Mouse (Mus musculus) heart, embryonic 11.5 days (tissue): ENCODE measurements at regions not wholly inside any gene's neighbourhood (a gene's known extent, or its start where the extent isn't known, plus 50 kb on each side); places are given as distances from the start of the nearest gene placed in this dataset.
"Not testable (repeated sequence)": the region's sequence is repeated elsewhere in the genome, so short reads cannot be mapped to it uniquely, and the experiment has no call there.

Experiments
- ATAC-seq: fragments of 200-750 bp; cut with Nextera tagmentation; replicated peaks from 2 replicates; pipeline ENCODE4 v1.8.0; 2017; ENCODE audit warnings: moderate library complexity; ENCODE audit not compliant: insufficient number of reproducible peaks, low FRiP score, low TSS enrichment
- H3K27ac ChIP-seq: fragments of 300-500 bp; sonication (generic); 2 replicates; pipeline ENCODE4 v1.5.1; 2014; ENCODE audit warnings: mild to moderate bottlenecking, low read depth, low read length
- H3K27me3 ChIP-seq: fragments of 300-500 bp; sonication (generic); 2 replicates; pipeline ENCODE4 v1.6.1; 2014; ENCODE audit warnings: mild to moderate bottlenecking, low read length, mixed read lengths; ENCODE audit not compliant: control insufficient read depth, insufficient read depth
- H3K36me3 ChIP-seq: fragments of 300-500 bp; sonication (generic); 2 replicates; pipeline ENCODE4 v1.6.1; 2014; ENCODE audit warnings: mild to moderate bottlenecking, low read length, moderate library complexity, mixed read lengths; ENCODE audit not compliant: control insufficient read depth, insufficient read depth
- H3K4me1 ChIP-seq: fragments of 300-500 bp; sonication (generic); 2 replicates; pipeline ENCODE4 v1.6.1; 2014; ENCODE audit warnings: low read length; ENCODE audit not compliant: control insufficient read depth, insufficient read depth
- H3K4me2 ChIP-seq: fragments of 300-500 bp; sonication (generic); 2 replicates; pipeline ENCODE4 v1.6.1; 2014; ENCODE audit warnings: mild to moderate bottlenecking, moderate library complexity
- H3K4me3 ChIP-seq: fragments of 300-500 bp; sonication (generic); 2 replicates; pipeline ENCODE4 v1.5.1; 2014; ENCODE audit warnings: low read depth, low read length
- H3K9ac ChIP-seq: fragments of 300-500 bp; sonication (generic); 2 replicates; pipeline ENCODE4 v1.6.1; 2014; ENCODE audit warnings: mild to moderate bottlenecking, low read depth, low read length, moderate library complexity
- H3K9me3 ChIP-seq: fragments of 300-500 bp; sonication (generic); replicated peaks from 2 replicates; pipeline ENCODE4 v1.6.1; 2016; ENCODE audit warnings: low read length; ENCODE audit not compliant: control insufficient read depth
- WGBS: fragments of 180-500 bp; shearing (Covaris S2); extraction: QIAGEN DNeasy Blood & Tissue Kit; methylation state at CpG from one replicate; pipeline ENCODE4 v1.1.7; 2014; ENCODE audit not compliant: insufficient replicate concordance; 5-methylcytosine and 5-hydroxymethylcytosine counted together

DNA sequence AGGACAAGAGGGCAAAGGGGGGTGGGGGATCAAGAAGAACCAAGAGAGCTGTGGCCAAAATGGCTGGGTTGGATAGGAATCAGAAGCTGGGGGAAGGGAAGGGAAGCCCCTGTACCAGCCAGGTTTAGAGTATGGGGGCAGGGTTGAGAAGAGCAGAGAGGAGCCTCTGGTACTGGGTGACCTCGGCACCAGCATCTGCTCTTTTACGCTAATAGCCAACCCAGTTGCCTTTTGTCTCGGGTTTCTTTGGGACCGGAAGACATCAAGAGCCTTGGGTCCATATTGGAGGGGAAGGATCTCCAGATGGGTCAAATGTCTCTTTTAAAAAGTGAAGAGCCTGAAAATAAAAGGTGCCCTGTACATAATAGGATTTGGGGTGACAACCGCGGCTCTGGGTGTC is 493.0 kb upstream of the Gulo start:
- Histone ChIP-seq H3K27ac (no peak overlapping the region), H3K9ac (no peak overlapping the region), H3K4me1 (no peaks in the 10 kb centered on the region), H3K27me3 (no peaks in the 10 kb centered on the region), H3K4me2 (no peak overlapping the region), H3K36me3 (no peaks in the 10 kb centered on the region), H3K4me3 (no peak overlapping the region), H3K9me3 (no peaks in the 10 kb centered on the region)
- ATAC-seq: no peak
- 83% methylated on average over 6 of the region's 6 CpGs for WGBS

DNA sequence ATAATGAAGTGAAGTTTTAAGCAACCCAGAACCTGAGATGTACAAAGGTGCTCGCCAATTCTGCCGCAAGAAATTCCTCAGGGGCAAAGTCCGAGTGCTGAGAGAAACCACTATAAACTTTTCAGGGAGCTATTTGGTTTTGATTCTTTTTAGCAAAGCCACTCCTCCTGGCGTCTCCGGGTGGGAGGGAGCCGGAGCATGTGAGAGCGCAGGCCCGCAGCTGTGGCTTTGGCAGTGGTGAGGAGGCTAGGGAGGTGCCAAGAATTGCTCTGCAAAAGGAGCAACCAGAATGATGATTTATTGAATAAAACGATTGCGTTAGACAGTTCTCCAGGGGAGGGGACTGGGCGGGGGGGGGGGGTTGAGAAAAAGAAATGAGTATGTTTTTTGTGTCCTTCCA is 490.9 kb upstream of the Gulo start:
- H3K27me3 ChIP-seq: no peaks in the 10 kb centered on the region
- no peak overlapping the region for H3K4me3 ChIP-seq
- no peak overlapping the region for H3K27ac ChIP-seq
- H3K4me1 ChIP-seq: no peaks in the 10 kb centered on the region
- ATAC-seq: no peak
- 50% methylated on average over 11 of the region's 11 CpGs for WGBS
- no peak overlapping the region for H3K9ac ChIP-seq
- no peaks in the 10 kb centered on the region for H3K9me3 ChIP-seq
- H3K4me2 ChIP-seq: no peak overlapping the region
- H3K36me3 ChIP-seq: no peaks in the 10 kb centered on the region

DNA sequence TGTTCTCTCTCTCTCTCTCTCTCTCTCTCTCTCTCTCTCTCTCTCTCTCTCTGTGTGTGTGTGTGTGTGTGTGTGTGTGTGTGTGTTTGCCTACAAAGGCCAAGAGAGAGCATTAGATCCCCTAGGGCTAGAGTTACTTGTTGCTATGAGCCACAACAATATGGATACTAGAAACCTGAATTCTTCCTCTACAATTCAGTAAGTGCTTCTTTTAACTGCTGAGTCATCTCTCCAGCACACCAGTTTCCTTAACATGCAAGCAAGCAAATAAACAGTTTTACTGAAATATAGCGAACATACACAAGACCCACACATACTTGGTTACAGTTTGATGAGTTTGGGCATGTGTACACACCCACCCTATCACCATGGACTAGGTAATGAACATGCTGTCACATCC is 486.1 kb upstream of the Gulo start:
- Histone ChIP-seq H3K36me3 (no peaks in the 10 kb centered on the region), H3K9ac (no peak overlapping the region), H3K27ac (no peak overlapping the region), H3K4me3 (no peak overlapping the region), H3K4me2 (no peak overlapping the region), H3K4me1 (peaks cover 3% of the 10 kb centered on the region; the same call in 1 of the 2 replicates), H3K27me3 (no peaks in the 10 kb centered on the region), H3K9me3 (no peaks in the 10 kb centered on the region)
- no peak for ATAC-seq
- 80% methylated on average over 1 of the region's 1 CpGs for WGBS

DNA sequence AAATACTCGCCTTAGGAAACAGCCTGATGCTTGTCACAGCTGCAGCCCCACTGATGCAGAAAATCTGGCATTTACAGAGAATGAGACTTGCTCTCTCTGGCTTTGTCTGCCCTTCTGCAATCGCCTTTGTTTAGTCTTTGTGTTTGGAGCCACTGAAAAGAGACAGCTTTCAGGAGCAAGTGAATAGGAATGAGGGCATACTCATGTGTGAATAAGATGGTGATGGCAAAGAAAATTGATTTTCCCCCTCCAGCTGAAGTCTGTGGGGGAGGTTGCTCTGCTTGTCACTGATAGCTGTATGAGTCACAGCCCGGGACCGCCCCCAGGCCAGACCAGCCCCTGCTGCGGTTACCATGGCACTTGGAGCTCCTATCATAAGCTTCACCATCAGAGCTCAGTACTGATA is 485.5 kb upstream of the Gulo start:
- Histone ChIP-seq H3K4me3 (no peak overlapping the region), H3K4me1 (peaks cover 3% of the 10 kb centered on the region; the same call in 1 of the 2 replicates), H3K27ac (no peak overlapping the region), H3K4me2 (no peak overlapping the region), H3K27me3 (no peaks in the 10 kb centered on the region), H3K9ac (no peak overlapping the region), H3K36me3 (no peaks in the 10 kb centered on the region), H3K9me3 (no peaks in the 10 kb centered on the region)
- WGBS: 13% methylated on average over 5 of the region's 5 CpGs
- no peak for ATAC-seq

DNA sequence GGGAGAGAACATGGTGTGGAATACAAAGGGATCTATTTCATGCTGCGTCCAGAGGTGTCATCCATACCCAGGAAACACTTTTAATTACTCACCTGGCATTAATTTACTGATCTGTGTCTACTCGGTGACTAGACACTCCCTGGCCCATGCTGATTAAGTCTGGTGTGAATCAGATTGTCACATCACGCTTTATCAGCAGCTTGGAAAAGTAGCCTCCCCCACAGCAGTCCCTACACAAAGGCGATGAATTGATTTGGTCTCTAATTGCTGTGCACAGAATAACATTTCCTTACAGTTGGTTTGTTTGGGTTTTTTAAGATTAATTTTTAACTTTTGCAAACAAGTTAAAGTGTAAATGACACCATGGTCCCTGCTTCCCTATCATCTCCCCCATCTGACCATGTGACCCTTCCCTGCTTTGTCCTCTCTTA is 484.7 kb upstream of the Gulo start:
- Histone ChIP-seq H3K4me2 (no peak overlapping the region), H3K4me3 (no peak overlapping the region), H3K27me3 (no peaks in the 10 kb centered on the region), H3K9ac (no peak overlapping the region), H3K9me3 (no peaks in the 10 kb centered on the region), H3K4me1 (peaks cover 3% of the 10 kb centered on the region; the same call in 1 of the 2 replicates), H3K27ac (no peak overlapping the region), H3K36me3 (no peaks in the 10 kb centered on the region)
- ATAC-seq: no peak
- 57% methylated on average over 4 of the region's 4 CpGs for WGBS

DNA sequence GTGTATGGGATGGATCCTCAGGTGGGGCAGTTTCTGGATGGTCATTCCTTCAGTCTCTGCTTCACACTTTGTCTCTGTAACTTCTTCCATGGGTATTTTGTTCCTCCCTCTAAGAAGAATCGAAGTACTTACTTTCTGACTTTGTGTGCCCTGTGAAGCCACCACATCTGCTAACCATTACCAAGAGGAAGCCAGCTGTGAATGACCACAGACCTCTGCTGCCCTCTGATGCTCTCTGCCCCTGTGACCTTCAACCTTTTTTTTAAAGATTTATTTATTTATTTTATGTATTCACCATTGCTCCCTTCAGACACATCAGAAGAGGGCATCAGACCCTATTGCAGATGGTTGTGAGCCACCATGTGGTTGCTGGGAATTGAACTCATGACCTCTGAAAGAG is 475.7 kb upstream of the Gulo start:
- not testable (repeated sequence) for ATAC-seq, H3K4me3 ChIP-seq
- WGBS: 88% methylated on average over 1 of the region's 1 CpGs

DNA sequence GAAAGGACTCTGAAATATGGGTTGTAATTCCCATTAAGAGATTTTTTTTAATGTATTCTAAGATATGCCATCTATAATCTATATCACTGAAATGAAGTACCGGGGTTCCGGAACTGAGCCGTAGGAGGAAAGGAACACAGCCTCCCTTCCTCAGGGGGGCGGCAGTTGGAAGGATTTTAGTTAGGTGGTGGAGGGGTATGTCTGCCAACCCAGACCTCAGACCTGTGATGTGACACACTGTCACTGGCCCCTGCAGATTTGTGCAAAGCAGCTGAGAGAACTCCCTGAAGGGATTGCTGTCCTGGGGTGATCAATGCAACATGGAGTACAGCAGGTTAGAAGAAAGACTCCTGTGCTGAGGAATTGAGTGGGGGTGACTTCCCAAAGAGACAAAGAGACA is 470.2 kb upstream of the Gulo start:
- Histone ChIP-seq H3K36me3 (no peaks in the 10 kb centered on the region), H3K9ac (no peak overlapping the region), H3K27ac (no peak overlapping the region), H3K4me2 (no peak overlapping the region), H3K27me3 (no peaks in the 10 kb centered on the region), H3K4me3 (no peak overlapping the region), H3K4me1 (no peaks in the 10 kb centered on the region), H3K9me3 (peaks cover 4% of the 10 kb centered on the region; the same call in 1 of the 2 replicates)
- no peak for ATAC-seq
- WGBS: 85% methylated on average over 4 of the region's 4 CpGs

More for the DNA sequence above, 475.7 kb upstream of the Gulo start:
- H3K4me2 ChIP-seq, H3K27ac ChIP-seq, H3K36me3 ChIP-seq, H3K9me3 ChIP-seq, H3K27me3 ChIP-seq, H3K9ac ChIP-seq, H3K4me1 ChIP-seq: not testable (repeated sequence)

DNA sequence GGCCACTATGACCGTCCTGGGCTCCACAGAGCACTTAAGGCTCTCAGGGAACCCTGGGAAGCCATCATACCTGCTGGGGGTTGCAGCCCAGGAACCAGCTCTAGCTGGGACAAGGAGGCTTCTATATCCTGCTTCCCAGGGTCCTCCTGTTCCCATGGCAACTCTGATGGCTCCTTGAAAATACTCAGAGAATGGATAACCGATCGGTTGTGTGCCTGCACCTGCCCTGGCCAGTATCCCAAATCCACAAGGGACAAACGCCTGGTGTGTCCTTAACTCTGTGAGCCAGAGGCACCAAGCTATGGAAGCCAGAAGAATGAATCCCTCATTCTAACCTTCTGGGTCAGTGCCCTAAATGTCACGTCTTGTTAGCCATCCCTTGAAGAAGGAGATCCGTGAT is 469.6 kb upstream of the Gulo start:
- peaks cover 4% of the 10 kb centered on the region; the same call in 1 of the 2 replicates for H3K9me3 ChIP-seq
- 59% methylated on average over 6 of the region's 6 CpGs for WGBS
- no peaks in the 10 kb centered on the region for H3K36me3 ChIP-seq
- no peak overlapping the region for H3K4me2 ChIP-seq
- no peaks in the 10 kb centered on the region for H3K27me3 ChIP-seq
- no peak overlapping the region for H3K9ac ChIP-seq
- H3K4me1 ChIP-seq: no peaks in the 10 kb centered on the region
- no peak overlapping the region for H3K4me3 ChIP-seq
- no peak for ATAC-seq
- no peak overlapping the region for H3K27ac ChIP-seq

DNA sequence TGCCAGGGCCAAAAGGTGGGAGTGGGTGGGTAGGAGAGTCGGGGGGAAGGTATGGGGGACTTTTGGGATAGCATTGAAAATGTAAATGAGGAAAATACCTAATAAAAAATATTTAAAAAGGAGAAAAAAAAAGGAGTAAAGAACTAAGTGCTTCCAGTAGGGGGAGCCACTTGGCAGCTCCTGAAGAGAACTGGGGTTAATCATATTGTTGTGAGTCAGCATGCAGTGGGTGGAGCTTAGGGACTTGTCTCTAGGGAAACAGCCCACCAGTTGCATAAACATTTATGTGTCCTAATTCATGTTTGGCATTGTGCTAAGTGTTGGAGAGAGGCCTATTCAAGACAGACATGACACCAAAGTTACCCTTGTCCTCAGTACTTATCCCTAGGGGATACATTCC is 466.0 kb upstream of the Gulo start:
- Histone ChIP-seq H3K4me2 (no peak overlapping the region), H3K4me1 (no peaks in the 10 kb centered on the region), H3K27ac (no peak overlapping the region), H3K9me3 (no peaks in the 10 kb centered on the region), H3K9ac (no peak overlapping the region), H3K27me3 (no peaks in the 10 kb centered on the region), H3K4me3 (no peak overlapping the region), H3K36me3 (no peaks in the 10 kb centered on the region)
- WGBS: 75% methylated on average over 1 of the region's 1 CpGs
- no peak for ATAC-seq
